Mouse (Mus musculus) spleen, adult 2 months (tissue): ENCODE results near the gene Abi1.

ENCODE experiments used
- CTCF ChIP-seq: fragments of 200-500 bp; IDR thresholded peaks from 2 replicates; pipeline ENCODE4 v1.5.1; 2011; ENCODE audit warnings: mild to moderate bottlenecking, inconsistent platforms; ENCODE audit not compliant: insufficient read depth, insufficient read length, insufficient replicate concordance; ENCODE audit errors: extremely low read depth
- POLR2A ChIP-seq: fragments of 200-500 bp; IDR thresholded peaks from 2 replicates; pipeline ENCODE4 v1.6.1; 2011; ENCODE audit warnings: low read depth, low read length, inconsistent platforms

DNA sequence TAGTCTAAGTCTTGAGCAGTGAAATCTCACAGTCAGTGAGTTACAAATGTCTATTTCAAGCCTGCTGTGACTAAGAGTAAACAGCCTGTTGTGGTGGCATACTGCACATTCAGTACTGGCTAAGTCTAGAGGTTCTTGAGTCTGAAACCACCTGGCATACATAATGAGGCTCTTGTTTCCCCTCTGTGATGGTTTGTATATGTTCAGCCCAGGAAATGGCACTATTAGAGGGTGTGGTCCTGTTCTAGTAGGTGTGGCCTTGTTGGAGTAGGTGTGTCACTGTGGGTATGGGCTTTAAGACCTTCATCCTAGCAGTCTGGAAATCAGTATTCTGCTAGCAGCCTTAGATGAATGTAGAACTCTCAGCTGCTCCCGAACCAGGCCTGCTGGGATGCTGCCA lies 82.6 kb downstream of the Abi1 start:
- TF ChIP-seq CTCF = no peak
- TF ChIP-seq POLR2A = no peak
